Mouse (Mus musculus) layer of hippocampus, adult 6 months (tissue): Measurements from ENCODE around the gene Atg14. TPM values are rescaled to one million over a fixed set of nuclear protein-coding genes. Genes with fewer than 3 reads are reported as not detected.

Source experiments
- long read RNA-seq, 2 experiments: library from polyadenylated mRNA; unstranded; transcript quantifications; one replicate each; pipeline ENCODE4 v2.0.0; 2019 to 2020
- polyA plus RNA-seq: library from polyadenylated mRNA; unstranded; fragments of <200 nt; fragmentation: Nextera tagmentation; gene quantifications from 2 replicates; pipeline ENCODE4 v1.2.3, GENCODE M21; 2021

Atg14 gene
- 10.6 and 11.8 TPM in 2 replicates for polyA plus RNA-seq
- long read RNA-seq, experiment 1, transcript Atg14-201 (10 exons, 3,450 nt), result major isoform, 20 of 37 reads
- long read RNA-seq, experiment 1, partial matches to known transcripts, result 6 of 37 reads
- long read RNA-seq, experiment 1, other reads (novel, unspliced or antisense), result 11 of 37 reads
- long read RNA-seq, experiment 2, transcript Atg14-201 (10 exons, 3,450 nt), result major isoform, 131 of 149 reads
- long read RNA-seq, experiment 2, partial matches to known transcripts, result 8 of 149 reads
- long read RNA-seq, experiment 2, other reads (novel, unspliced or antisense), result 10 of 149 reads

GRCm38 (mm10) chr14:47570549-47570948, at the start of gene Atg14:
Gene Atg14 (minus strand): TSS chr14:47570649.

Other genes starting within 250 kb of the Atg14 start
- 4.0 and 8.9 TPM in 2 replicates for gene Lgals3, start 202.9 kb downstream of the Atg14 start, polyA plus RNA-seq
- 0.49 and 0.59 TPM in 2 replicates for gene Dlgap5, start 152.2 kb downstream of the Atg14 start, polyA plus RNA-seq
- 57.7 and 64.4 TPM in 2 replicates for gene Fbxo34, start 120.2 kb downstream of the Atg14 start, polyA plus RNA-seq
- gene Ktn1, start 77.8 kb upstream of the Atg14 start, polyA plus RNA-seq, result 44.5 and 48.5 TPM in 2 replicates